Comparison of ENCODE assay signal across 9 mouse cellular contexts in the genomic region with DNA sequence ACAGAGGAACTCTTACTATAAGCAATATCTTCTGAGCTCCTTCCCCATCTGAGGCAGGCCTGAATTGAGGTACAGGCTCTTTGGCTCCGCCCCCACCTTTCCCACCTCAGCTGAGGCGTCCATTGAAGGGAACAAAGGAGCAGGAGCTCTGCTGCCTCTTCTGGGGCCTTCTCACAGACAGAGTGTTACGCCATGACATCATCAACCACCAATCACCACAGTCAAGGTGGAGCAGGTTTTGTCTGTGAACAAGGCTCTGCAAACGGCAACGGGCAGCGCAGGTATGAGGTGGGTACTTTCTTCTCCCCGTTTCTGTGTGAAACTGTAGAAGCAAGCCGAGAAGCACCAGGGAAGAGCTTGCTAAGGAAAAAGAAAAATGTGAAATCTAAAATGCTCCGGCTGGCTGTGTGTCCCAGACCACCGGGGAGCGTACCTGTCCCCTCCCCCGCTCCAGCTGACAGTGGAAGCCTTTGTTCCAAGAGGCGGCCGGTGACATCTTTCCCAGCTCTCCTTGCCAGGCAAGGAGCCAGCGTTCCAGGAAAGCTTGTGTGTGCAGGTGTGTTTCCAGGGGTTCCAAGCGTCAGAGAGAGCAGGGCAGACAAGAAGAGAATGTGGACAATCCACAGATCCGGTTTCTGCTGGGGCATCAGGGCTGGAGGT.
DNase-seq lines count a peak whose midpoint lies in the region; ATAC-seq lines count a peak whose summit lies in the region.
"Had no signal": no experiment of that assay in that cellular context is flagged by ENCODE, and none has a peak within 500 bp of the region (broad histone marks: within the 10 kb centered on the region; RNA-seq: fewer than 3 reads in every experiment).

No protein-coding gene starts in this region.

- DNase-seq in cerebellum, adult 18-20 months = peak; percentile 60
- no peak for DNase-seq in cerebellum, adult 11 months
- peak; percentile 86 for DNase-seq in WW6 (ENCODE audit: low read depth, low spot score)
- peak; percentile 47 for DNase-seq in limb, embryonic 11.5 days (ENCODE audit: low spot score)
- DNase-seq in retina, embryonic 14.5 days (ENCODE audit: low spot score) = peak; percentile 38
- no peak for DNase-seq in layer of hippocampus, postnatal 10 days (ENCODE audit: low spot score in 2 of 2)
- DNase-seq in gastrocnemius, postnatal 4 days (ENCODE audit: low spot score in 2 of 2) = no peak

- peak; percentile 71 for ATAC-seq in hindbrain, embryonic 12.5 days (ENCODE audit: low FRiP score)
- peak; percentile 19; the same call in 1 of the 2 replicates for ATAC-seq in limb, embryonic 11.5 days (ENCODE audit: insufficient number of reproducible peaks, low FRiP score, low TSS enrichment, low read depth)

- H3K27me3 ChIP-seq in hindbrain, embryonic 12.5 days = no peaks in the 10 kb centered on the region
- no peaks in the 10 kb centered on the region for H3K27me3 ChIP-seq in limb, embryonic 11.5 days (ENCODE audit: control insufficient read depth, insufficient read depth, low read length)

- peaks cover 47% of the 10 kb centered on the region for H3K4me1 ChIP-seq in hindbrain, embryonic 12.5 days
- H3K4me1 ChIP-seq in limb, embryonic 11.5 days (ENCODE audit: control insufficient read depth, insufficient read depth, low read length) = peaks cover 8% of the 10 kb centered on the region

- no peaks in the 10 kb centered on the region for H3K9me3 ChIP-seq in hindbrain, embryonic 12.5 days (replicated peaks)
- no peaks in the 10 kb centered on the region for H3K9me3 ChIP-seq in limb, embryonic 11.5 days (ENCODE audit: control insufficient read depth, low read length)

- H3K4me2 ChIP-seq in hindbrain, embryonic 12.5 days (replicated peaks) = peak overlapping the region; percentile 37
- H3K4me2 ChIP-seq in limb, embryonic 11.5 days (ENCODE audit: low read depth, severe bottlenecking) = peak overlapping the region; percentile 1

- H3K9ac ChIP-seq in hindbrain, embryonic 12.5 days = peak overlapping the region; percentile 47
- no peak overlapping the region for H3K9ac ChIP-seq in limb, embryonic 11.5 days (ENCODE audit: low read length)

- peak overlapping the region; percentile 87 for H3K27ac ChIP-seq in hindbrain, embryonic 12.5 days
- no peak overlapping the region for H3K27ac ChIP-seq in limb, embryonic 11.5 days (replicated peaks; ENCODE audit: low read depth, low read length)

- no peaks in the 10 kb centered on the region for H3K36me3 ChIP-seq in hindbrain, embryonic 12.5 days
- no peaks in the 10 kb centered on the region for H3K36me3 ChIP-seq in limb, embryonic 11.5 days (ENCODE audit: control insufficient read depth, insufficient read depth, low read length)

- 41% methylated on average over 17 of the region's 17 CpGs for WGBS in hindbrain, embryonic 12.5 days
- WGBS in limb, embryonic 11.5 days = 34% methylated on average over 17 of the region's 17 CpGs

- H3K4me3 ChIP-seq in hindbrain, embryonic 12.5 days = no peak overlapping the region
- H3K4me3 ChIP-seq in limb, embryonic 11.5 days (ENCODE audit: low read depth, low read length) = no peak overlapping the region
- H3K4me3 ChIP-seq: erythroblast, embryonic 14.5 days had no signal

Comparison
In these comparisons a context has a peak if more than half of its experiments do, and no peak if none do; other contexts are left out.
1. DNase-seq: peak in cerebellum, adult 18-20 months (2 of 2), WW6 (single experiment), limb, embryonic 11.5 days (single experiment) and retina, embryonic 14.5 days (single experiment); none in cerebellum, adult 11 months (single experiment), layer of hippocampus, postnatal 10 days (0 of 2) and gastrocnemius, postnatal 4 days (0 of 2).